Mouse (Mus musculus) cerebellum, adult 11 months (tissue): ENCODE measurements at regions not wholly inside any gene's neighbourhood (a gene's known extent, or its start where the extent isn't known, plus 50 kb on each side); places are given as distances from the start of the nearest gene placed in this dataset.

Experiments used
- DNase-seq: peaks from one replicate; pipeline ENCODE4 v3.0.0; 2022

GRCm38 (mm10) chr5:115790436-115790835 is 54.6 kb upstream of the Cit start:
- peak; percentile 49 for DNase-seq
